Mouse (Mus musculus) megakaryocyte, embryonic 14.5 days (primary cell): Measurements from ENCODE around the gene Aldoart2. TPM values are rescaled to one million over a fixed set of nuclear protein-coding genes. Genes with fewer than 3 reads are reported as not detected.

Experiments used
- H3K27me3 ChIP-seq: replicated peaks from 2 replicates; pipeline ENCODE3; 2012; ENCODE audit warnings: inconsistent platforms
- H3K36me3 ChIP-seq: replicated peaks from 2 replicates; pipeline ENCODE3; 2012; ENCODE audit warnings: low read length, inconsistent platforms, mixed read lengths
- H3K4me1 ChIP-seq: 2 replicates; pipeline ENCODE4 v1.6.1; 2012; ENCODE audit warnings: inconsistent platforms
- H3K4me3 ChIP-seq: replicated peaks from 2 replicates; pipeline ENCODE3; 2012; ENCODE audit warnings: moderate library complexity, mild to moderate bottlenecking, inconsistent platforms
- H3K9me3 ChIP-seq: 2 replicates; pipeline ENCODE4 v1.6.1; 2012; ENCODE audit warnings: inconsistent platforms
- GATA1 ChIP-seq: IDR thresholded peaks from 3 replicates; pipeline ENCODE4 v1.6.1; 2012; ENCODE audit warnings: mixed read lengths, low read length, inconsistent platforms, borderline replicate concordance
- polyA plus RNA-seq: library from polyadenylated mRNA; stranded (reverse); fragments of >175 nt; gene quantifications from 2 replicates; pipeline ENCODE4 v1.2.3, GENCODE M21; 2012; ENCODE audit warnings: low replicate concordance; ENCODE audit not compliant: insufficient read depth

Aldoart2 gene
- polyA plus RNA-seq, 1 experiment: not detected

GRCm38 (mm10) chr12:55610812-55611211 is 45.8 kb downstream of the Aldoart2 start:
- H3K4me1 ChIP-seq: peaks cover 7% of the 10 kb centered on the region; the same call in 1 of the 2 replicates

More at GRCm38 (mm10) chr12:55610812-55611211, 45.8 kb downstream of the Aldoart2 start:
- Histone ChIP-seq H3K9me3 (no peaks in the 10 kb centered on the region), H3K27me3 (no peaks in the 10 kb centered on the region), H3K4me3 (no peak overlapping the region), H3K36me3 (peaks cover 25% of the 10 kb centered on the region)
- TF ChIP-seq GATA1: no peak

Other genes starting within 250 kb of the Aldoart2 start
- gene Psma6, start 181.0 kb upstream of the Aldoart2 start, polyA plus RNA-seq: 19.3 and 25.9 TPM in 2 replicates
- 59.9 and 92.2 TPM in 2 replicates for gene Nfkbia, start 72.6 kb upstream of the Aldoart2 start, polyA plus RNA-seq
- not detected in 2 replicates for gene Insm2, start 34.2 kb downstream of the Aldoart2 start, polyA plus RNA-seq